Mouse (Mus musculus): Measurements from ENCODE around the gene Sft2d2. TPM values are rescaled to one million over a fixed set of nuclear protein-coding genes. Genes with fewer than 3 reads are reported as not detected.

Sft2d2 gene
- polyA plus RNA-seq, 1 experiment from 2014 or later = 20.4 TPM

GRCm38 (mm10) chr1:165132187-165132877 is 61.9 kb downstream of the Sft2d2 start:
- no peak overlapping the region for H3K4me2 ChIP-seq
- ATAC-seq (ENCODE audit: extremely low read depth, insufficient number of reproducible peaks, low FRiP score, low TSS enrichment) = no peak
- 65% methylated on average over 14 of the region's 14 CpGs for WGBS

GRCm38 (mm10) chr1:165129573-165129972 is 64.7 kb downstream of the Sft2d2 start:
- H3K9ac ChIP-seq = no peak overlapping the region
- H3K9me3 ChIP-seq = no peaks in the 10 kb centered on the region
- H3K4me1 ChIP-seq = no peaks in the 10 kb centered on the region
- H3K4me2 ChIP-seq = no peak overlapping the region
- no peak for ATAC-seq (ENCODE audit: extremely low read depth, insufficient number of reproducible peaks, low FRiP score, low TSS enrichment)
- H3K27me3 ChIP-seq (replicated peaks) = peaks cover 2% of the 10 kb centered on the region; the same call in 1 of the 2 replicates
- no peak overlapping the region for H3K4me3 ChIP-seq
- 63% methylated on average over 5 of the region's 5 CpGs for WGBS
- H3K36me3 ChIP-seq = no peaks in the 10 kb centered on the region
- H3K27ac ChIP-seq (replicated peaks) = no peak overlapping the region

More at GRCm38 (mm10) chr1:165132187-165132877, 61.9 kb downstream of the Sft2d2 start:
- H3K27ac ChIP-seq (replicated peaks) = no peak overlapping the region
- H3K4me1 ChIP-seq = no peaks in the 10 kb centered on the region
- no peaks in the 10 kb centered on the region for H3K36me3 ChIP-seq
- H3K4me3 ChIP-seq = no peak overlapping the region
- H3K27me3 ChIP-seq (replicated peaks) = peaks cover 3% of the 10 kb centered on the region; the same call in 1 of the 2 replicates
- no peak overlapping the region for H3K9ac ChIP-seq
- H3K9me3 ChIP-seq = no peaks in the 10 kb centered on the region

Other genes with a start within 250 kb of the Sft2d2 start
- not detected in 2 replicates for gene Tbx19, start 33.7 kb downstream of the Sft2d2 start, polyA plus RNA-seq (2015; fragmentation: Nextera tagmentation; extraction: Ambion mirVana)
- gene Tiprl, start 42.6 kb upstream of the Sft2d2 start, polyA plus RNA-seq (2015; fragmentation: Nextera tagmentation; extraction: Ambion mirVana) = 78.9 and 92.6 TPM in 2 replicates
- gene Gpr161, start 101.4 kb upstream of the Sft2d2 start, polyA plus RNA-seq (2015; fragmentation: Nextera tagmentation; extraction: Ambion mirVana) = 0.57 and 0.59 TPM in 2 replicates

Measured in heart, embryonic 13.5 days (tissue).